Mouse (Mus musculus) embryonic facial prominence, embryonic 13.5 days (tissue): Measurements from ENCODE around the gene Ins2. TPM values are rescaled to one million over a fixed set of nuclear protein-coding genes. Genes with fewer than 3 reads are reported as not detected.
A peak's percentile ranks its signal among the peaks of the same experiment; 100 is the strongest.

Experiments used
- ATAC-seq: fragments of 200-750 bp; cut with Nextera tagmentation; 2 replicates; pipeline ENCODE4 v1.8.0; 2017; ENCODE audit warnings: low read depth; ENCODE audit not compliant: insufficient number of reproducible peaks, insufficient read depth, low FRiP score, low TSS enrichment
- H3K27ac ChIP-seq: fragments of 300-500 bp; sonication (generic); 2 replicates; pipeline ENCODE4 v1.5.1; 2015; ENCODE audit warnings: moderate library complexity, mild to moderate bottlenecking, inconsistent platforms
- H3K27me3 ChIP-seq: fragments of 300-500 bp; sonication (generic); 2 replicates; pipeline ENCODE4 v1.6.1; 2015; ENCODE audit warnings: mild to moderate bottlenecking, inconsistent platforms
- H3K36me3 ChIP-seq: fragments of 300-500 bp; sonication (generic); 2 replicates; pipeline ENCODE4 v1.6.1; 2015; ENCODE audit warnings: mild to moderate bottlenecking, inconsistent platforms
- H3K4me1 ChIP-seq: fragments of 300-500 bp; sonication (generic); 2 replicates; pipeline ENCODE4 v1.6.1; 2015; ENCODE audit warnings: inconsistent platforms
- H3K4me2 ChIP-seq: fragments of 300-500 bp; sonication (generic); 2 replicates; pipeline ENCODE4 v1.6.1; 2015; ENCODE audit warnings: moderate library complexity, mild to moderate bottlenecking, inconsistent platforms
- H3K4me3 ChIP-seq: fragments of 300-500 bp; sonication (generic); 2 replicates; pipeline ENCODE4 v1.5.1; 2015; ENCODE audit warnings: mild to moderate bottlenecking, inconsistent platforms
- H3K9ac ChIP-seq: fragments of 300-500 bp; sonication (generic); 2 replicates; pipeline ENCODE4 v1.6.1; 2015; ENCODE audit warnings: mild to moderate bottlenecking, inconsistent platforms
- H3K9me3 ChIP-seq: fragments of 300-500 bp; sonication (generic); 2 replicates; pipeline ENCODE4 v1.6.1; 2016; ENCODE audit warnings: inconsistent platforms
- WGBS: fragments of 180-500 bp; shearing (Covaris S2); methylation state at CpG from one replicate; pipeline ENCODE4 v1.1.7; 2015; ENCODE audit warnings: mixed read lengths; 5-methylcytosine and 5-hydroxymethylcytosine counted together
- microRNA counts: library from miRNA; unstranded; fragments of <30 nt; microRNA quantifications from one replicate; lab custom pipeline; 2016
- microRNA-seq: library from miRNA; unstranded; fragments of <30 nt; microRNA quantifications from one replicate; pipeline ENCODE4, GENCODE M21; 2016
- polyA plus RNA-seq: library from polyadenylated mRNA; unstranded; fragments of >200 nt; fragmentation: Nextera tagmentation; extraction: Ambion mirVana; gene quantifications from 2 replicates; pipeline ENCODE4 v1.2.1, GENCODE M21; 2015

Ins2 gene
- polyA plus RNA-seq, 1 experiment from 2014 or later: not detected

DNA sequence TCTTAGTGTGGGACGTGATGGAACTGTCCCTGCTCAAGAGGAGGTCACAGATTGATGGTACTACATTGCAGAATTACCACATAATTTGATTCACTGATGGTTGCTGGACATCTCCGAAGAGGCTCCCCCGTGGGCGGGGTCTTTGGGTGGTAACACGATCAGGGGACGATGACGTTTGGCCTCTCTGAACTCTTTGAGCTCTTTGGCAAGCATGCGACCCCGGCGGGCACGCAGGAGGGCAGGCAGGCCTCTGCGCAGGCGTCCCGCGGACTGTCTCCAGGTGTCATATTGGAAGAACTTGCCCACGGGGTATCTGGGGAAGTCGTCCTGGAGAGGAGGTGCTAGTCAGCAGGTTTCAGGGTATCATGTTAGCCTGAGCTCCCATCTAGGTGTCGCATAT is 89.5 kb downstream of the Ins2 start:
- H3K36me3 ChIP-seq: peaks cover 42% of the 10 kb centered on the region
- peaks cover 37% of the 10 kb centered on the region for H3K4me1 ChIP-seq
- H3K27me3 ChIP-seq: peaks cover 62% of the 10 kb centered on the region
- 0 out of 2 replicates have a peak overlapping the region, but pooled peaks have one; percentile 7 for H3K4me2 ChIP-seq
- ATAC-seq: no peak
- H3K9ac ChIP-seq: 0 out of 2 replicates have a peak overlapping the region, but pooled peaks have one; percentile 36
- WGBS: 14% methylated on average over 18 of the region's 18 CpGs
- 0 out of 2 replicates have a peak overlapping the region, but pooled peaks have one; percentile 3 for H3K4me3 ChIP-seq
- H3K27ac ChIP-seq: peak overlapping the region; percentile 8; the same call in 1 of the 2 replicates
- no peaks in the 10 kb centered on the region for H3K9me3 ChIP-seq

GRCm38 (mm10) chr7:142646676-142647075 is 96.5 kb downstream of the Ins2 start:
- H3K27me3 ChIP-seq: peaks cover 3% of the 10 kb centered on the region; the same call in 1 of the 2 replicates
- peak overlapping the region; percentile 80 for H3K27ac ChIP-seq
- H3K9ac ChIP-seq: no peak overlapping the region
- H3K4me1 ChIP-seq: peaks cover 26% of the 10 kb centered on the region
- 24% methylated on average over 6 of the region's 6 CpGs for WGBS
- H3K36me3 ChIP-seq: peaks cover 11% of the 10 kb centered on the region; the same call in 1 of the 2 replicates
- H3K4me3 ChIP-seq: no peak overlapping the region
- no peaks in the 10 kb centered on the region for H3K9me3 ChIP-seq
- ATAC-seq: 0 out of 2 replicates have a peak, but pooled peaks have one; percentile 18
- no peak overlapping the region for H3K4me2 ChIP-seq

- Histone ChIP-seq H3K4me3 (no peak overlapping the region), H3K27me3 (no peaks in the 10 kb centered on the region), H3K36me3 (no peaks in the 10 kb centered on the region), H3K27ac (peak overlapping the region; percentile 80), H3K9me3 (no peaks in the 10 kb centered on the region), H3K9ac (no peak overlapping the region), H3K4me1 (peaks cover 26% of the 10 kb centered on the region), H3K4me2 (no peak overlapping the region)
- 18% methylated on average over 5 of the region's 5 CpGs for WGBS
- ATAC-seq: no peak
Observed at GRCm38 (mm10) chr7:142645045-142645444, 98.1 kb downstream of the Ins2 start.

DNA sequence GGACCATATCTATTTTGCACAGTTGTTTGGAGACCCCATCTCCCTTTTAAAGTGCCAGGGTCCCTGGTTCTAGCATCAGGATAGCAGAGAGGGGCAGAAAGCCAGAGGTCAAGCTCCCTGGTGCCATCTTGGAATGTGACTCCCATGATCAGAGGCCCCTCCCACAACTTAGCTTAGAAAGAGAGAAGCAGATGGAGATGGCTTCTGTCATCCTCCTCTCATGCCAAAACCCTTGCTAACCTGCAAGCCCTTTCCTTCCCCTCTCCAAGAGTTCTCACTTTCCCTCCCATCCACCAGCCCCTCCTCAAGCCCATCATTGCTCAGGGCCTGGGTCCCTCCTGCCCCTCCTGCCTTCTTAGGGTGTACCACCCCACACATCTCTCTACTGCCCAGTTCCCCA is 107.0 kb downstream of the Ins2 start:
- H3K4me2 ChIP-seq: no peak overlapping the region
- no peaks in the 10 kb centered on the region for H3K9me3 ChIP-seq
- no peak overlapping the region for H3K27ac ChIP-seq
- no peak overlapping the region for H3K4me3 ChIP-seq
- no peak overlapping the region for H3K9ac ChIP-seq
- H3K27me3 ChIP-seq: no peaks in the 10 kb centered on the region
- ATAC-seq: no peak
- no peaks in the 10 kb centered on the region for H3K36me3 ChIP-seq
- H3K4me1 ChIP-seq: peaks cover 15% of the 10 kb centered on the region

DNA sequence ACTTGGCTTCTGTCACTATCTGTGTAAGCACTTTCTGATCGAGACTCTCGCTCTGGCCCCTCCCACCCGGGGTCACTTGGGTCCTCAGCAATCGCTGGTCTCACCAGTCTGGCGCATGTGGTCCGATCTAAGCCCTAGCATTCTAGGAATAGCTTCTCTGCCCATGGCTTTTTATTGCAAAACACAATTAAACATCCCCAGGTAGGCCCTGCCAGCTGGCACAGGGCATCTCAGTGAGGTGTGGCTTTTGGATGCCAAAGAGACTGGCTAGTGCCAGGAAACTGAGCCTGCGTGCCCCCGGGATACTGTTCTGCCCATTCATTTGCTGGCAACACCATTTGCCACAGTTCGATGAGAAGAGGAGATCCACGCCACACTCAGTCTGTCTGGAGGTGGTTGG is 112.5 kb downstream of the Ins2 start:
- H3K4me3 ChIP-seq: no peak overlapping the region
- no peaks in the 10 kb centered on the region for H3K9me3 ChIP-seq
- H3K27ac ChIP-seq: no peak overlapping the region
- no peak for ATAC-seq
- H3K36me3 ChIP-seq: no peaks in the 10 kb centered on the region
- no peaks in the 10 kb centered on the region for H3K27me3 ChIP-seq
- H3K9ac ChIP-seq: no peak overlapping the region
- peaks cover 11% of the 10 kb centered on the region for H3K4me1 ChIP-seq
- 86% methylated on average over 10 of the region's 10 CpGs for WGBS
- H3K4me2 ChIP-seq: no peak overlapping the region

DNA sequence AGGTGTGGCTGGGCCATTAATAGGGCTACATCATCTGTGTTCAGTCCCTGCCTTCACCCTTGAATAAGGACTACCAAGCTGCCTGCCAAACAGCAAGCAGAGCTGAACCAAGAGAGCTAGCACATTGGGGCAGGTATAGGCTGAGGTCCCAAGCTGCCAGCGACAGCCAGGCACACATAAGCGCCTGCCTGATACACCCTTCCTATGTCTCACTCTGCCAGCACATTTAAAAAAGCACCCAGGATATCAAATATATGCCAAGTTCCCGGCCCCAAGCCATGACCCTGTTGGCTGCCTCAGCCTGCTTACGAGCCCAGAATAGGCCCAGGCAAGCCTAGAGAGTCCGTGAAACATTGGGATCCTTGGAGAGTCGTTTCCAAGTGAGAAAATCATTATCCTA is 113.4 kb downstream of the Ins2 start:
- Histone ChIP-seq H3K4me2 (no peak overlapping the region), H3K27ac (no peak overlapping the region), H3K36me3 (no peaks in the 10 kb centered on the region), H3K4me3 (no peak overlapping the region), H3K9ac (no peak overlapping the region), H3K27me3 (no peaks in the 10 kb centered on the region), H3K9me3 (no peaks in the 10 kb centered on the region), H3K4me1 (peaks cover 11% of the 10 kb centered on the region)
- WGBS: 76% methylated on average over 6 of the region's 6 CpGs
- no peak for ATAC-seq

MicroRNA genes within 50 kb of the gene (microRNA counts, 519-probe panel; counts per million panel counts)
- 2,327 counts per million, percentile 57 among the panel's probes with 10 or more counts for microRNA mmu-miR-483 (lab: Ali Mortazavi, UCI)

Small RNAs within 50 kb of the gene (microRNA-seq; reads per million reads assigned to microRNA genes)
- gene Mir483: 951 reads per million, percentile 76 among the genes with 10 or more reads in this experiment

Other genes starting within 250 kb of the Ins2 start
- gene Tnnt3, start 244.5 kb downstream of the Ins2 start, polyA plus RNA-seq: 3.8 and 5.8 TPM in 2 replicates
- 36.0 and 36.7 TPM in 2 replicates for gene Mrpl23, start 210.7 kb downstream of the Ins2 start, polyA plus RNA-seq
- gene Igf2, start 76.6 kb downstream of the Ins2 start, polyA plus RNA-seq: 634 and 679 TPM in 2 replicates
- gene Gm49394, start 73.4 kb downstream of the Ins2 start, polyA plus RNA-seq: 0.10 TPM in 1 of 2 replicates, not detected in the other
- gene Th, start 187.7 kb upstream of the Ins2 start, polyA plus RNA-seq: 0.32 and 0.78 TPM in 2 replicates
- 0.41 and 1.3 TPM in 2 replicates for gene Ascl2, start 225.9 kb upstream of the Ins2 start, polyA plus RNA-seq